Mouse (Mus musculus): ENCODE data around the gene Abat. TPM values are rescaled to one million over a fixed set of nuclear protein-coding genes. Genes with fewer than 3 reads are reported as not detected.
"Not testable (repeated sequence)": the region's sequence is repeated elsewhere in the genome, so short reads cannot be mapped to it uniquely, and the experiment has no call there.

Abat gene
- polyA plus RNA-seq, 1 experiment: 0.05 TPM

DNA sequence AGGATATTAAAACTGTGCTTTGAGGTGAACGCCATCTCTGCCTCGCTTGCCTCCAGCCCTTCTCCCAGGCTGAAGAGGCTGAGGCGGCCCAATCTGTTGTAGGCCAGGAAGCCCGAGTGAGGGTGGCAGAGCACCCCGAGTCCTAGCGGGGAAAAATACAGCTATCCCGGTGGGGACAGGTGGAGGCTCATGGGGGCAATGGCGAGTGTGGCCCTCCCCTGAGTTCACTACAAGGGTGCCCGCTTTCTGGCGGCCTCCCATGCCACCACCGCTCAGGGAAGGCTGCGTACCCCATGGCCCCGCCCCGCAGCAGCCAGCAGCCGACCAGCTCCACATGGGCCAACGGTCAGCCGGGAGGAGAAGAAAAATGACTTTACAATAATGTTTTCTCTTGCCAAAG, 46.9 kb downstream of the Abat start:
- Histone ChIP-seq H3ac (ENCODE audit: control insufficient read depth, insufficient read length, low read depth) (no peak overlapping the region), H3K4me3 (ENCODE audit: insufficient read depth, poor library complexity, severe bottlenecking) (no peak overlapping the region), H3K27me3 (ENCODE audit: control insufficient read depth, insufficient read depth, insufficient read length) (peaks cover 13% of the 10 kb centered on the region), H3K79me3 (ENCODE audit: low read depth) (no peaks in the 10 kb centered on the region), H3K36me3 (ENCODE audit: control insufficient read depth, insufficient read depth) (no peaks in the 10 kb centered on the region), H3K79me2 (ENCODE audit: control insufficient read depth, insufficient read depth) (no peaks in the 10 kb centered on the region)
- TF ChIP-seq MYOG (IDR thresholded peaks at IDR 0.05; ENCODE audit: control insufficient read depth, extremely low read depth, insufficient read length): no peak

DNA sequence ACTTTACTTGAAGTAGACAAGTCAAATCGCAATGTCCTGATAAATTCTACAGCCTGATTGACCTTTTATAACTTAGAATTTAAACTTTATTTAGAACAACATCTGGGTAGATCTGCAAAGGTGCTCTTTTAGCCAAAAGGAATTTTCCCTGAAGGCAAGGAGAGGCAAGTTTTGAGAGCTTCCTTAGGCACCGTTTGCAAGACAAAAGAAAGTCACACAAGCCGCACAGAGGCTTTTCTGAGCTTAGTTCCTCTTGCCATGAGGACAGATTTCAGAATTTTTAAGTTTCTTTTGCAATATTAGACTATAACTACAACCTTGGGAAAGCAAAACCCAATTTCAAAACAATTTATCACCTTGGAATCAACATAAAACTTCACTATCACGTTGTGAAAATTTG, 47.9 kb downstream of the Abat start:
- H3K4me3 ChIP-seq (ENCODE audit: insufficient read depth, poor library complexity, severe bottlenecking); H3K79me3 ChIP-seq (ENCODE audit: low read depth); H3K79me2 ChIP-seq (ENCODE audit: control insufficient read depth, insufficient read depth); H3ac ChIP-seq (ENCODE audit: control insufficient read depth, insufficient read length, low read depth); H3K36me3 ChIP-seq (ENCODE audit: control insufficient read depth, insufficient read depth): not testable (repeated sequence)
- H3K27me3 ChIP-seq (ENCODE audit: control insufficient read depth, insufficient read depth, insufficient read length): peaks cover 13% of the 10 kb centered on the region

DNA sequence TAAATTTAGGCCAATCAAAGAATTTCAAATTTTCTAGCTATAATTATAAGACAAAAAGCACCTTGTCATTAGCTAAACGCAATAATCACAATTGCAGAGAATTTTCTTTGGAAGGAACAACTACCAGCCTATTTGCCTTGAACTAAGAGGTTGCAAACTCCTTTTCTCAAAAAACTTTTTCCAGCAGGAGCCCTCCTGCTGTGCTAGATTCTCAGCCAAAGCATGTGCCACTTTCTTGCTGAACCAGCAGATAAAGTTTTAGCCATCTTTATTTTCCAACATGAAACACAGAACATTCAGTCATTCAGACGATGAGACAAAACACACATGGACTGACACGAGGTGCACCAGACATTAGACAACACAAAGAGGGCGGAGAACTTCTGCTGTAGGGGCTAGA, 48.6 kb downstream of the Abat start:
- not testable (repeated sequence) for H3ac ChIP-seq (ENCODE audit: control insufficient read depth, insufficient read length, low read depth); H3K79me2 ChIP-seq (ENCODE audit: control insufficient read depth, insufficient read depth); H3K79me3 ChIP-seq (ENCODE audit: low read depth); H3K36me3 ChIP-seq (ENCODE audit: control insufficient read depth, insufficient read depth); H3K4me3 ChIP-seq (ENCODE audit: insufficient read depth, poor library complexity, severe bottlenecking)
- H3K27me3 ChIP-seq (ENCODE audit: control insufficient read depth, insufficient read depth, insufficient read length): peaks cover 13% of the 10 kb centered on the region

DNA sequence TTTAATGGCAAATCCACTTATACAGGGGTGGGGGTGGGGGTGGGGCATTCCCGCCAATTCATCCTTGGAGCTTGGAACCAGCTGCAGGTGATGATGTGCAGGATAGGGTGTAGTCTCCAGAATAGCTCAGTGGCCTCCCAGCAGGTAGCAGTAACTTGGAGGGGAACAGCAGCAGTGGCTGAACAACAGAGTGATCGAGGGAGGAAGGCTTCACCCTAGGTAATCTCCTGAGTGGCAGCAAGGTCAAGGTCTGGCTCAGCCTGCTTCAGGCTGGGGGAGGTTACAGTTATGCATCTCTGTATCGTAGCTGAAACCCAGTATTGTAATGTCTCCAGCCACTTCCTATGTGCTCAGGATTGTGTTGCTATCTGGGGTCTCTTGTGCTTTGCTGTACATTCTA, 49.6 kb downstream of the Abat start:
- H3K27me3 ChIP-seq (ENCODE audit: control insufficient read depth, insufficient read depth, insufficient read length): peaks cover 13% of the 10 kb centered on the region
- H3K79me3 ChIP-seq (ENCODE audit: low read depth); H3K4me3 ChIP-seq (ENCODE audit: insufficient read depth, poor library complexity, severe bottlenecking); H3ac ChIP-seq (ENCODE audit: control insufficient read depth, insufficient read length, low read depth); H3K36me3 ChIP-seq (ENCODE audit: control insufficient read depth, insufficient read depth); H3K79me2 ChIP-seq (ENCODE audit: control insufficient read depth, insufficient read depth): not testable (repeated sequence)

DNA sequence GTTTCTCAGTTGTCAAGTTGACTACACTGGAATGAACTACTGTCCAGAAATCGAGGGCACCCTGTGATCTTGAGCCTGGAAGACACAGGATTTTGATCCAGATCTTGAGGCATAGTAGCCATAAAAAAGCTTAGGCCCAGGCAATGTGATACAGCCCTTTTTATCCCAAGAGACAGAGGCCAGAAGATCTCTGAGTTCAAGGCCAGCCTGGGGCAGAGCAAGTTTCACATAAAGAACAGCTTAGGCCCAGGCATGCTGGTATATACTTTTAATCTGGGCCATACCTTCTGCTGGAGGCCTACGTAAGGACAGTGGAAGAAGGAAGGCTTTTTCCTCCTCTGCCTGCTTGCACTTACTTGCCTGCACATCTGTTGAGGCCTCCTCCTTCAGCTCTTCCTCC, 51.6 kb downstream of the Abat start:
- Histone ChIP-seq H3K79me2 (ENCODE audit: control insufficient read depth, insufficient read depth) (no peaks in the 10 kb centered on the region), H3K36me3 (ENCODE audit: control insufficient read depth, insufficient read depth) (no peaks in the 10 kb centered on the region), H3ac (ENCODE audit: control insufficient read depth, insufficient read length, low read depth) (no peak overlapping the region), H3K79me3 (ENCODE audit: low read depth) (no peaks in the 10 kb centered on the region), H3K27me3 (ENCODE audit: control insufficient read depth, insufficient read depth, insufficient read length) (peaks cover 13% of the 10 kb centered on the region), H3K4me3 (ENCODE audit: insufficient read depth, poor library complexity, severe bottlenecking) (no peak overlapping the region)
- TF ChIP-seq MYOG (IDR thresholded peaks at IDR 0.05; ENCODE audit: control insufficient read depth, extremely low read depth, insufficient read length) (no peak), USF1 (IDR thresholded peaks at IDR 0.05; ENCODE audit: low read depth) (no peak), CEBPB (IDR thresholded peaks at IDR 0.05; ENCODE audit: low read depth) (no peak), MAX (IDR thresholded peaks at IDR 0.05) (no peak), CTCF (IDR thresholded peaks at IDR 0.05; ENCODE audit: control insufficient read depth, insufficient read depth, insufficient read length) (no peak), FOSL1 (IDR thresholded peaks at IDR 0.05; ENCODE audit: insufficient read depth, low read length, poor library complexity, severe bottlenecking) (no peak), MYOD1 (IDR thresholded peaks at IDR 0.05; ENCODE audit: control insufficient read depth, insufficient read length, low read depth) (no peak)

DNA sequence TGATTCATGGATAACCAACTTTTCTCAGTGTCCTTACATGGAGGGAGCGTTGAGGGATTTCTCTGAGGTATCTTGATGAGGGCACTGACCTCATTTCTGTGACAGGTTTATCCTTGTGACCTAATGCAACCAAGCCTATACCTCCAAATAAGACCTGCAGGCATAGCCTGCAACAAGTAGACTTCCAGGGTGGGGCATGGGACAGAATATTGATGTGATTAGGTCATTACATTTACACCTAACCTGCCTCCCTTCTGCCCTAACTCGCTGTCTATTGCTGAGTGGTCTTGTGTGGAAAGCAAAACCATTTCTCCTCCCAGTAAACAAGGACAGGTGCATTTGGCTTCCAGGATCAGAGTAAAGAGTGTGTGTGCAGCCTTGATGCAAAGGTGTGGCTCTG, 52.3 kb downstream of the Abat start:
- H3K4me3 ChIP-seq (ENCODE audit: insufficient read depth, poor library complexity, severe bottlenecking): no peak overlapping the region
- no peaks in the 10 kb centered on the region for H3K79me2 ChIP-seq (ENCODE audit: control insufficient read depth, insufficient read depth)
- H3ac ChIP-seq (ENCODE audit: control insufficient read depth, insufficient read length, low read depth): no peak overlapping the region
- H3K27me3 ChIP-seq (ENCODE audit: control insufficient read depth, insufficient read depth, insufficient read length): peaks cover 14% of the 10 kb centered on the region
- no peaks in the 10 kb centered on the region for H3K79me3 ChIP-seq (ENCODE audit: low read depth)
- no peaks in the 10 kb centered on the region for H3K36me3 ChIP-seq (ENCODE audit: control insufficient read depth, insufficient read depth)
- TF ChIP-seq MYOD1 (IDR thresholded peaks at IDR 0.05; ENCODE audit: control insufficient read depth, insufficient read length, low read depth) (no peak), MYOG (IDR thresholded peaks at IDR 0.05; ENCODE audit: control insufficient read depth, extremely low read depth, insufficient read length) (no peak), CEBPB (IDR thresholded peaks at IDR 0.05; ENCODE audit: low read depth) (no peak), MAX (IDR thresholded peaks at IDR 0.05) (no peak), FOSL1 (IDR thresholded peaks at IDR 0.05; ENCODE audit: insufficient read depth, low read length, poor library complexity, severe bottlenecking) (no peak), USF1 (IDR thresholded peaks at IDR 0.05; ENCODE audit: low read depth) (no peak), CTCF (IDR thresholded peaks at IDR 0.05; ENCODE audit: control insufficient read depth, insufficient read depth, insufficient read length) (no peak)

DNA sequence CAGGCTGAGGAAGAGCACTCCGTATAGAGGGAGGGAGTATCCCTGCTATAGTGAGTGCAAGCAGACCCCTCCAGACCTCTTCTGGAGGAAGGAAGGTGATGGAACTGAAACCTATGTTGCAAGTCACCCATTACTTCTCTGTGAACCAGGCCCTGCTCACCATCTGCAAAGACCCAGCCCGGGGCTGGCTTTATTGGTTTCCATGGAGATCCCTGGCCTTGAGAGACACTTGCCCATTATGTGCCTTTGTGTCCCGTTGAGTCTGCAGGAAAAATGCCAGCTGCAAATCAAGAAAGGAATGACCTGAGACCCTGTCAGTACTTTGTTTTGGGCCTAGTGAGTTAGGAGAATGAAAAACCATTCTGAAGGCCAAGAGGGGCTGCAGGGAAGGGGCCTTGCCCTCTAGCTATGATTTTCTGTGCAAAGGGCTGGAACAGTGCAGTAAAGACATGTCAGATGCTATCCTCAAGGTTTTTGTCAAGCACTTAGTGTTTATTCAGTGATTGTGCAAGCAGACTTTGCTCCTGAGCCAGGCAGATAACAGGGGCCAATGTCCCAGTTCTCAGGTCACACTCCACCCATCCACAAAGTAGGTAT, 53.0 kb downstream of the Abat start:
- Histone ChIP-seq H3ac (ENCODE audit: control insufficient read depth, insufficient read length, low read depth) (no peak overlapping the region), H3K79me3 (ENCODE audit: low read depth) (no peaks in the 10 kb centered on the region)

More for the DNA sequence above, 53.0 kb downstream of the Abat start:
- Histone ChIP-seq H3K36me3 (ENCODE audit: control insufficient read depth, insufficient read depth) (no peaks in the 10 kb centered on the region), H3K79me2 (ENCODE audit: control insufficient read depth, insufficient read depth) (no peaks in the 10 kb centered on the region), H3K4me3 (ENCODE audit: insufficient read depth, poor library complexity, severe bottlenecking) (no peak overlapping the region), H3K27me3 (ENCODE audit: control insufficient read depth, insufficient read depth, insufficient read length) (peaks cover 16% of the 10 kb centered on the region)
- TF ChIP-seq MYOD1 (IDR thresholded peaks at IDR 0.05; ENCODE audit: control insufficient read depth, insufficient read length, low read depth) (no peak), CEBPB (IDR thresholded peaks at IDR 0.05; ENCODE audit: low read depth) (no peak), MAX (IDR thresholded peaks at IDR 0.05) (no peak), MYOG (IDR thresholded peaks at IDR 0.05; ENCODE audit: control insufficient read depth, extremely low read depth, insufficient read length) (no peak)

Measured in C2C12 (cell line).